Mouse (Mus musculus) T-cell, adult 66 days (primary cell): Measurements from ENCODE around the gene Gipc3. TPM values are rescaled to one million over a fixed set of nuclear protein-coding genes. Genes with fewer than 3 reads are reported as not detected.

Source experiments
- total RNA-seq, 2 experiments: library from RNA; stranded (reverse); gene quantifications; 3 replicates in 1 of 2; 4 replicates in 1 of 2; pipeline ENCODE4 v1.2.4; 2023

Gene Gipc3
- not detected for total RNA-seq

GRCm38 (mm10) chr10:81342686-81343505, at the start of gene Gipc3:
TSS of gene Gipc3 (minus strand) at chr10:81343266.

GRCm38 (mm10) chr10:81392781-81393185, 49.7 kb upstream of the Gipc3 start, which contains the start of gene Smim24:
TSS of gene Smim24 (plus strand) at chr10:81393051.

GRCm38 (mm10) chr10:81388505-81389055, 45.5 kb upstream of the Gipc3 start, which contains the start of gene Gm48552:
TSS of gene Gm48552 (plus strand) at chr10:81389005.

GRCm38 (mm10) chr10:81383802-81384604, 40.9 kb upstream of the Gipc3 start, which contains the start of the genes Dohh and Gm48551:
TSS of gene Dohh (plus strand) at chr10:81384428.
TSS of gene Gm48551 (plus strand) at chr10:81384466.

GRCm38 (mm10) chr10:81377793-81378552, 34.9 kb upstream of the Gipc3 start, which contains the start of gene Fzr1:
TSS of gene Fzr1 (minus strand) at chr10:81378516.

GRCm38 (mm10) chr10:81365672-81366476, 22.8 kb upstream of the Gipc3 start, which contains the start of gene 4930404N11Rik:
TSS of gene 4930404N11Rik (minus strand) at chr10:81365816.

GRCm38 (mm10) chr10:81356991-81357844, 14.2 kb upstream of the Gipc3 start, which contains the start of gene Mfsd12:
TSS of gene Mfsd12 (plus strand) at chr10:81357491.

GRCm38 (mm10) chr10:81350351-81351063, 7.4 kb upstream of the Gipc3 start, which contains the start of gene Hmg20b:
TSS of gene Hmg20b (minus strand) at chr10:81350480.

GRCm38 (mm10) chr10:81328386-81328785, 14.7 kb downstream of the Gipc3 start, which contains the start of gene Tbxa2r:
TSS of gene Tbxa2r (plus strand) at chr10:81328731.

GRCm38 (mm10) chr10:81320550-81321347, 22.3 kb downstream of the Gipc3 start, which contains the start of gene Cactin:
TSS of gene Cactin (plus strand) at chr10:81321103.

GRCm38 (mm10) chr10:81292554-81293333, 50.3 kb downstream of the Gipc3 start, which contains the start of gene Pip5k1c:
TSS of gene Pip5k1c (plus strand) at chr10:81292963.

GRCm38 (mm10) chr10:81291511-81292104, 51.5 kb downstream of the Gipc3 start, which contains the start of gene Tjp3:
TSS of gene Tjp3 (minus strand) at chr10:81291581.

Other genes with a start within 250 kb of the Gipc3 start
- gene Creb3l3, start 244.4 kb downstream of the Gipc3 start, total RNA-seq = not detected
- 100 to 1,000 TPM; 134 to 145 TPM for gene Map2k2, start 237.4 kb downstream of the Gipc3 start, total RNA-seq
- gene Zbtb7a, start 208.0 kb downstream of the Gipc3 start, total RNA-seq = 10 to 100 TPM; 75.0 to 78.0 TPM
- 10 to 100 TPM; 37.2 to 43.2 TPM for gene Pias4, start 175.3 kb downstream of the Gipc3 start, total RNA-seq
- 1,000 to 10,000 TPM; 2,301 to 2,484 TPM for gene Eef2, start 166.6 kb downstream of the Gipc3 start, total RNA-seq
- 10 to 100 TPM; 62.4 to 62.6 TPM for gene Dapk3, start 160.3 kb downstream of the Gipc3 start, total RNA-seq
- gene 4930442H23Rik, start 159.4 kb downstream of the Gipc3 start, total RNA-seq = not detected
- not detected for gene Nmrk2, start 141.2 kb downstream of the Gipc3 start, total RNA-seq
- 1 to 10 TPM; 1.4 to 2.7 TPM for gene Atcay, start 112.4 kb downstream of the Gipc3 start, total RNA-seq
- 1 to 10 TPM; 5.2 to 5.5 TPM for gene Zfr2, start 110.1 kb downstream of the Gipc3 start, total RNA-seq
- gene Matk, start 90.3 kb downstream of the Gipc3 start, total RNA-seq = 10 to 100 TPM; 16.0 to 20.8 TPM
- 10 to 100 TPM; 78.6 to 84.0 TPM for gene Mrpl54, start 76.3 kb downstream of the Gipc3 start, total RNA-seq
- gene Apba3, start 76.3 kb downstream of the Gipc3 start, total RNA-seq = 10 to 100 TPM; 28.8 to 36.2 TPM
- gene Tjp3, start 51.7 kb downstream of the Gipc3 start, total RNA-seq = 1 to 10 TPM; 4.2 to 5.8 TPM
- gene Pip5k1c, start 50.3 kb downstream of the Gipc3 start, total RNA-seq = 100 to 1,000 TPM; 104 to 118 TPM
- 10 to 100 TPM; 48.1 to 49.9 TPM for gene Cactin, start 22.2 kb downstream of the Gipc3 start, total RNA-seq
- 10 to 100 TPM; 30.0 to 30.7 TPM for gene Tbxa2r, start 14.5 kb downstream of the Gipc3 start, total RNA-seq
- gene Hmg20b, start 7.2 kb upstream of the Gipc3 start, total RNA-seq = 10 to 100 TPM; 33.7 to 41.3 TPM
- 10 to 100 TPM in 1 of 2 experiments, 1 to 10 TPM in 1; 5.9 to 10.6 TPM for gene Mfsd12, start 14.2 kb upstream of the Gipc3 start, total RNA-seq
- gene 4930404N11Rik, start 22.6 kb upstream of the Gipc3 start, total RNA-seq = 10 to 100 TPM in 1 of 2 experiments, 1 to 10 TPM in 1; 8.0 to 10.6 TPM
- gene Fzr1, start 35.2 kb upstream of the Gipc3 start, total RNA-seq = 10 to 100 TPM; 32.5 to 38.5 TPM
- 10 to 100 TPM; 38.0 to 44.2 TPM for gene Dohh, start 41.2 kb upstream of the Gipc3 start, total RNA-seq
- 1 to 10 TPM; 3.3 to 5.8 TPM for gene Gm48551, start 41.2 kb upstream of the Gipc3 start, total RNA-seq
- gene Gm48552, start 45.7 kb upstream of the Gipc3 start, total RNA-seq = 1 to 10 TPM; 6.1 to 6.4 TPM
- 1 to 10 TPM; 3.6 to 6.8 TPM for gene Smim24, start 49.8 kb upstream of the Gipc3 start, total RNA-seq
- gene Nfic, start 112.4 kb upstream of the Gipc3 start, total RNA-seq = 10 to 100 TPM; 18.7 to 22.7 TPM
- under 1 TPM in 1 of 2 experiments, not detected in 1; 0.44 TPM for gene Celf5, start 139.4 kb upstream of the Gipc3 start, total RNA-seq
- 100 to 1,000 TPM; 203 to 223 TPM for gene Ncln, start 153.1 kb upstream of the Gipc3 start, total RNA-seq
- 100 to 1,000 TPM; 155 to 169 TPM for gene S1pr4, start 156.9 kb upstream of the Gipc3 start, total RNA-seq
- 10 to 100 TPM; 12.5 to 23.0 TPM for gene Gna15, start 181.0 kb upstream of the Gipc3 start, total RNA-seq
- 10 to 100 TPM; 26.8 to 35.6 TPM for gene Gna11, start 201.9 kb upstream of the Gipc3 start, total RNA-seq
- gene Aes, start 216.2 kb upstream of the Gipc3 start, total RNA-seq = 100 to 1,000 TPM; 555 to 631 TPM
- 1 to 10 TPM; 5.1 to 5.2 TPM for gene Tle2, start 231.3 kb upstream of the Gipc3 start, total RNA-seq